Mouse (Mus musculus) kidney, adult 2 months (tissue): Measurements from ENCODE around the gene Fyn.

Experiments
- CTCF ChIP-seq: fragments of 200-500 bp; conservative IDR thresholded peaks from 2 replicates; pipeline ENCODE4 v1.5.1; 2011; ENCODE audit warnings: low read depth, mild to moderate bottlenecking, control low read depth, low read length, moderate library complexity, mixed read lengths; ENCODE audit not compliant: insufficient read depth, insufficient read length
- POLR2A ChIP-seq: fragments of 200-500 bp; IDR thresholded peaks from one replicate; pipeline ENCODE4 v1.6.1; 2011; ENCODE audit warnings: low read depth, low read length, control low read depth

DNA sequence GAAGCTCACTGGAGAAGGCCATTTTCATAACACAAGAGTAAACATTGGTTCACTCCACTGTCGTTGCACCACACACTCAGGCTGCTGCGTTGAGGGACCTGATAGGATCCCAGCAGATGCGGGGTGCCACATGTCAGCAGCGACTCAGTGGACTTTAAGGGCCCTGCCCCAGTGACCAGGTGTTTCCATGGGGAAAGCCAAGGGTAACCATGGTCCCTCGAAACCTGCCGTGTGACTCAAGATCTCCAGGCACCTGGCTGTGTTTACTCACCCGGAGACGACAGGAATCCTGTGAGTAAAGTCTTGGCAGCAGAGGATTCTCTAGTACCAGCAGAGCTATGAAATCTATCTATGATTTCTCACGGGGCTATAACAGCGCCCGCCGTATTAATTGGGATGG is 198.2 kb downstream of the Fyn start:
- TF ChIP-seq POLR2A, result no peak
- TF ChIP-seq CTCF, result no peak
